ENCODE assay signal across 25 mouse cellular contexts in genomic region chr16:97681191-97681590, GRCm38 (mm10).
A peak's percentile ranks its signal among the peaks of the same experiment; 100 is the strongest.
DNase-seq lines count a peak whose midpoint lies in the region; ATAC-seq and TF ChIP-seq lines count a peak whose summit lies in the region.
"Had no signal": no experiment of that assay in that cellular context is flagged by ENCODE, and none has a peak within 500 bp of the region (broad histone marks: within the 10 kb centered on the region; RNA-seq: fewer than 3 reads in every experiment).

No protein-coding gene starts in this region.

- ATAC-seq in intestine, embryonic 14.5 days (replicated peaks; ENCODE audit: low FRiP score, low TSS enrichment, low read depth): 0 out of 2 replicates have a peak, but pooled peaks have one; percentile 36
- ATAC-seq in stomach, embryonic 15.5 days (ENCODE audit: insufficient read depth, low FRiP score, low read depth): peak; percentile 61
- ATAC-seq in midbrain, embryonic 13.5 days: no peak
- ATAC-seq: forebrain, embryonic 16.5 days; liver, embryonic 12.5 days had no signal

- no peak overlapping the region for H3K27ac ChIP-seq in intestine, embryonic 14.5 days (ENCODE audit: low read depth)
- peak overlapping the region; percentile 35; the same call in 1 of the 2 replicates for H3K27ac ChIP-seq in stomach, embryonic 15.5 days
- no peak overlapping the region for H3K27ac ChIP-seq in midbrain, embryonic 13.5 days
- no peak overlapping the region for H3K27ac ChIP-seq in layer of hippocampus, adult 2 months
- H3K27ac ChIP-seq: forebrain, embryonic 10.5 days; hindbrain, embryonic 12.5 days; limb, embryonic 12.5 days; liver, embryonic 12.5 days had no signal

- 66% methylated on average over 6 of the region's 6 CpGs for WGBS in intestine, embryonic 14.5 days
- 65% methylated on average over 6 of the region's 6 CpGs for WGBS in stomach, embryonic 15.5 days
- WGBS in midbrain, embryonic 13.5 days: 84% methylated on average over 6 of the region's 6 CpGs

- H3K9me3 ChIP-seq in intestine, embryonic 14.5 days (ENCODE audit: control insufficient read depth, low read length): no peaks in the 10 kb centered on the region
- H3K9me3 ChIP-seq in stomach, embryonic 15.5 days: no peaks in the 10 kb centered on the region
- no peaks in the 10 kb centered on the region for H3K9me3 ChIP-seq in midbrain, embryonic 13.5 days
- H3K9me3 ChIP-seq: forebrain, embryonic 10.5 days; heart, embryonic 12.5 days; hindbrain, embryonic 12.5 days; limb, embryonic 12.5 days; liver, embryonic 12.5 days had no signal

- H3K4me2 ChIP-seq in intestine, embryonic 14.5 days (ENCODE audit: low read length): no peak overlapping the region
- no peak overlapping the region for H3K4me2 ChIP-seq in stomach, embryonic 15.5 days
- no peak overlapping the region for H3K4me2 ChIP-seq in midbrain, embryonic 13.5 days (replicated peaks)
- H3K4me2 ChIP-seq: heart, embryonic 12.5 days; hindbrain, embryonic 12.5 days; limb, embryonic 12.5 days; liver, embryonic 12.5 days; midbrain, embryonic 11.5 days had no signal

- no peaks in the 10 kb centered on the region for H3K27me3 ChIP-seq in intestine, embryonic 14.5 days (replicated peaks; ENCODE audit: control insufficient read depth, insufficient read depth, low read length)
- no peaks in the 10 kb centered on the region for H3K27me3 ChIP-seq in stomach, embryonic 15.5 days (replicated peaks)
- no peaks in the 10 kb centered on the region for H3K27me3 ChIP-seq in midbrain, embryonic 13.5 days
- H3K27me3 ChIP-seq: hindbrain, embryonic 12.5 days; limb, embryonic 12.5 days; liver, embryonic 12.5 days had no signal

- peak; percentile 92 for DNase-seq in 3T3-L1 (ENCODE audit: low read depth, low spot score)
- DNase-seq in NIH3T3 (ENCODE audit: low read depth): peak; percentile 38
- DNase-seq in intestine, embryonic 14.5 days (ENCODE audit: low spot score): no peak
- DNase-seq in layer of hippocampus, adult 2 months (ENCODE audit: low spot score in 2 of 2): no peak
- no peak for DNase-seq in gastrocnemius, postnatal 4 days (ENCODE audit: low spot score in 2 of 2)
- DNase-seq: cerebellum, adult 11-12 months; cerebellum, postnatal 10 days; gastrocnemius, postnatal 14 days; heart, adult 18-20 months; heart, postnatal 10 days; kidney, adult 8-10 months; kidney, postnatal 36 days; lung, adult 18-20 months; lung, postnatal 10 days; right cerebral cortex, postnatal 14 days; thymus, postnatal 36 days had no signal

- H3K4me3 ChIP-seq in intestine, embryonic 14.5 days (ENCODE audit: low read depth, low read length): no peak overlapping the region
- H3K4me3 ChIP-seq in stomach, embryonic 15.5 days (replicated peaks): no peak overlapping the region
- no peak overlapping the region for H3K4me3 ChIP-seq in midbrain, embryonic 13.5 days (replicated peaks)
- H3K4me3 ChIP-seq in layer of hippocampus, adult 2 months: no peak overlapping the region
- H3K4me3 ChIP-seq: forebrain, embryonic 10.5 days; heart, embryonic 12.5 days; hindbrain, embryonic 12.5 days; limb, embryonic 12.5 days; liver, embryonic 12.5 days had no signal

- no peaks in the 10 kb centered on the region for H3K36me3 ChIP-seq in intestine, embryonic 14.5 days (ENCODE audit: control insufficient read depth, insufficient read depth, low read length)
- H3K36me3 ChIP-seq in stomach, embryonic 15.5 days: no peaks in the 10 kb centered on the region
- H3K36me3 ChIP-seq in midbrain, embryonic 13.5 days: no peaks in the 10 kb centered on the region
- H3K36me3 ChIP-seq: forebrain, embryonic 10.5 days; heart, embryonic 12.5 days; hindbrain, embryonic 12.5 days; limb, embryonic 12.5 days; liver, embryonic 12.5 days had no signal

- TF ChIP-seq CTCF in layer of hippocampus, adult 2 months (conservative IDR thresholded peaks at IDR 0.05): no peak

- H3K9ac ChIP-seq in intestine, embryonic 14.5 days (ENCODE audit: low read length): no peak overlapping the region
- H3K9ac ChIP-seq in stomach, embryonic 15.5 days: no peak overlapping the region
- no peak overlapping the region for H3K9ac ChIP-seq in midbrain, embryonic 13.5 days (replicated peaks)
- H3K9ac ChIP-seq: heart, embryonic 12.5 days; hindbrain, embryonic 12.5 days; limb, embryonic 12.5 days; liver, embryonic 12.5 days had no signal

- no peaks in the 10 kb centered on the region for H3K4me1 ChIP-seq in intestine, embryonic 14.5 days (replicated peaks; ENCODE audit: control insufficient read depth, insufficient read depth, low read length)
- H3K4me1 ChIP-seq in stomach, embryonic 15.5 days: no peaks in the 10 kb centered on the region
- H3K4me1 ChIP-seq in midbrain, embryonic 13.5 days (replicated peaks): no peaks in the 10 kb centered on the region
- H3K4me1 ChIP-seq: forebrain, embryonic 10.5 days; heart, embryonic 12.5 days; hindbrain, embryonic 12.5 days; limb, embryonic 12.5 days; liver, embryonic 12.5 days had no signal

Comparison
In these comparisons a context has a peak if more than half of its experiments do, and no peak if none do; other contexts are left out.
1. DNase-seq: peak in 3T3-L1 (single experiment) and NIH3T3 (single experiment); none in intestine, embryonic 14.5 days (single experiment), layer of hippocampus, adult 2 months (0 of 2) and gastrocnemius, postnatal 4 days (0 of 2).